In the genomic region with DNA sequence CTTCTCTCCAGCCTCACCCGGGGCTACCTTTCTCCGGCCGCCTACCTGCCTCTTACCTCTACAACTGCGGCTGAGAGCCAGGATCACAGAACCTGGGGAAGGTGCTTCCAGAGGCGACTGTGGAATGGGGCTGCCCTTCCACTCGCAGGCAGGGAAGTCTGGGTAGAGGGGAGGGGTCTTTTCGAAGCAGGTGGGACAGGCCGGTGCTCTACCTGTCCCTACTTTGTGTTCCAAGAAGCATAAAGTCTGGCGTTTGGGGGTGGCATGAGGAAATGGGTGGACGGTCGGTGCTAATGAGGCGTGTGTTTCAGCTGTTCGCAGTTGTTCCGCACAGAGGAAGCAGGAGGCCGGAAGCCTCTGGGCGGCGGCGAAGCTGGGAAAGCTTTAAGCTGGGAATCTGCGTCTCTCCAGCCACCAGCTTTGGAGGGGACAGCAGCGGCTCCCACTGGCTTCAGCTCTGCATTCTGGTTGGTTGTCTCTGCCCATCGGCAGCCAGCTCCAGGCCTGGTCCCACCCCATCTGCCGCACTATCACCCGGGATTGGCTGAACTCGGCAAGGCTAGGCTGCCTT, we compare ENCODE assay signal across 8 mouse cellular contexts.
DNase-seq lines count a peak whose midpoint lies in the region; ATAC-seq and TF ChIP-seq lines count a peak whose summit lies in the region.

No protein-coding gene starts in this region.

- H3K4me3 ChIP-seq in thymus, adult 2 months (ENCODE audit: control insufficient read depth, insufficient read depth, low read length): no peak overlapping the region
- H3K4me3 ChIP-seq in embryonic fibroblast, embryonic 13.5 days (ENCODE audit: insufficient read depth, low read length): peak overlapping the region; percentile 11; the same call in 1 of the 2 replicates
- H3K4me3 ChIP-seq in heart, embryonic 10.5 days: peak overlapping the region; percentile 62
- H3K4me3 ChIP-seq in limb, embryonic 10.5 days: peak overlapping the region; percentile 60
- H3K4me3 ChIP-seq in midbrain, embryonic 12.5 days: peak overlapping the region; percentile 48

- H3K4me1 ChIP-seq in thymus, adult 2 months (replicated peaks; ENCODE audit: control insufficient read depth, insufficient read depth, low read length): no peaks in the 10 kb centered on the region
- H3K4me1 ChIP-seq in embryonic fibroblast, embryonic 13.5 days (ENCODE audit: control insufficient read depth, insufficient read depth, low read length): no peaks in the 10 kb centered on the region
- H3K4me1 ChIP-seq in heart, embryonic 10.5 days: peaks cover 19% of the 10 kb centered on the region
- peaks cover 21% of the 10 kb centered on the region for H3K4me1 ChIP-seq in limb, embryonic 10.5 days
- peaks cover 26% of the 10 kb centered on the region for H3K4me1 ChIP-seq in midbrain, embryonic 12.5 days

- no peak for TF ChIP-seq POLR2A in thymus, adult 2 months (IDR thresholded peaks at IDR 0.05; ENCODE audit: control insufficient read depth, extremely low read depth, insufficient read depth, low read length, poor library complexity)
- TF ChIP-seq POLR2A in embryonic fibroblast, embryonic 13.5 days (IDR thresholded peaks at IDR 0.05; ENCODE audit: low read depth, low read length): peak; percentile 42; the same call in 1 of the 2 replicates

- H3K4me2 ChIP-seq in midbrain, embryonic 12.5 days (replicated peaks): peak overlapping the region; percentile 80

- TF ChIP-seq CTCF in thymus, adult 2 months (IDR thresholded peaks at IDR 0.05; ENCODE audit: borderline replicate concordance, control insufficient read depth, extremely low read depth, insufficient read depth, low read length, poor library complexity): no peak
- no peak for TF ChIP-seq CTCF in embryonic fibroblast, embryonic 13.5 days (IDR thresholded peaks at IDR 0.05; ENCODE audit: borderline replicate concordance, insufficient read depth, low read length)

- H3K9ac ChIP-seq in midbrain, embryonic 12.5 days (replicated peaks): peak overlapping the region; percentile 70

- DNase-seq in thymus, adult 2 months: peak; percentile 7
- no peak for DNase-seq in thymus, postnatal 10 days (ENCODE audit: low spot score in 2 of 2)
- DNase-seq in heart, embryonic 10.5 days (ENCODE audit: low spot score): peak; percentile 93
- peak; percentile 84 for DNase-seq in kidney, adult 9 months
- DNase-seq in limb, embryonic 10.5 days (ENCODE audit: low spot score): peak; percentile 82
- peak; percentile 12 to 17 for DNase-seq in spleen, postnatal 36 days (ENCODE audit: low spot score in 2 of 2)

- no peaks in the 10 kb centered on the region for H3K9me3 ChIP-seq in heart, embryonic 10.5 days
- H3K9me3 ChIP-seq in limb, embryonic 10.5 days (replicated peaks): no peaks in the 10 kb centered on the region
- H3K9me3 ChIP-seq in midbrain, embryonic 12.5 days: no peaks in the 10 kb centered on the region

- ATAC-seq in midbrain, embryonic 12.5 days (ENCODE audit: low FRiP score, low read depth): peak; percentile 96

- H3K36me3 ChIP-seq in thymus, adult 2 months (ENCODE audit: control insufficient read depth, insufficient read depth, low read length): no peaks in the 10 kb centered on the region
- no peaks in the 10 kb centered on the region for H3K36me3 ChIP-seq in heart, embryonic 10.5 days
- H3K36me3 ChIP-seq in limb, embryonic 10.5 days: no peaks in the 10 kb centered on the region
- H3K36me3 ChIP-seq in midbrain, embryonic 12.5 days: no peaks in the 10 kb centered on the region

- no peak overlapping the region for H3K27ac ChIP-seq in thymus, adult 2 months (ENCODE audit: control insufficient read depth, insufficient read depth, low read length)
- no peak overlapping the region for H3K27ac ChIP-seq in embryonic fibroblast, embryonic 13.5 days (ENCODE audit: insufficient read depth, low read length)
- H3K27ac ChIP-seq in heart, embryonic 10.5 days: peak overlapping the region; percentile 88
- H3K27ac ChIP-seq in limb, embryonic 10.5 days: peak overlapping the region; percentile 84
- H3K27ac ChIP-seq in midbrain, embryonic 12.5 days (replicated peaks): peak overlapping the region; percentile 76

- WGBS in thymus, adult 2 months: 21% methylated on average over 24 of the region's 24 CpGs
- WGBS in heart, embryonic 10.5 days: 6% methylated on average over 24 of the region's 24 CpGs
- 8% methylated on average over 24 of the region's 24 CpGs for WGBS in limb, embryonic 10.5 days
- WGBS in midbrain, embryonic 12.5 days: 8% methylated on average over 24 of the region's 24 CpGs

- H3K27me3 ChIP-seq in thymus, adult 2 months (ENCODE audit: control insufficient read depth, insufficient read depth, low read length): no peaks in the 10 kb centered on the region; the same call in 1 of the 2 replicates
- H3K27me3 ChIP-seq in heart, embryonic 10.5 days (ENCODE audit: insufficient read depth, poor library complexity, severe bottlenecking): peaks cover 11% of the 10 kb centered on the region; the same call in 1 of the 2 replicates
- H3K27me3 ChIP-seq in limb, embryonic 10.5 days (ENCODE audit: low read depth, poor library complexity, severe bottlenecking): peaks cover 4% of the 10 kb centered on the region; the same call in 1 of the 2 replicates
- no peaks in the 10 kb centered on the region for H3K27me3 ChIP-seq in midbrain, embryonic 12.5 days

Comparison
In these comparisons a context has a peak if more than half of its experiments do, and no peak if none do; other contexts are left out.
1. DNase-seq: peak in thymus, adult 2 months (single experiment), heart, embryonic 10.5 days (single experiment), kidney, adult 9 months (single experiment), limb, embryonic 10.5 days (single experiment) and spleen, postnatal 36 days (2 of 2); none in thymus, postnatal 10 days (0 of 2).
2. H3K27ac ChIP-seq: peak in heart, embryonic 10.5 days (single experiment), limb, embryonic 10.5 days (single experiment) and midbrain, embryonic 12.5 days (single experiment); none in thymus, adult 2 months (single experiment) and embryonic fibroblast, embryonic 13.5 days (single experiment).